Mouse (Mus musculus): ENCODE results near the gene Gm30191.
"Not testable (repeated sequence)": the region's sequence is repeated elsewhere in the genome, so short reads cannot be mapped to it uniquely, and the experiment has no call there.

Gene Gm30191

GRCm38 (mm10) chr4:134252131-134252910 lies 5.6 kb downstream of the Gm30191 start:
- DNase-seq (ENCODE audit: low spot score) = no peak

GRCm38 (mm10) chr4:134252911-134253721 lies 6.4 kb downstream of the Gm30191 start:
- no peak for DNase-seq (ENCODE audit: low spot score)

- no peak for DNase-seq (ENCODE audit: low spot score)
Observed at GRCm38 (mm10) chr4:134253722-134254324, 7.1 kb downstream of the Gm30191 start, which contains the start of gene Grrp1. Gene Grrp1 (minus strand): TSS chr4:134254106.

- DNase-seq (ENCODE audit: low spot score) = no peak
Observed at GRCm38 (mm10) chr4:134254835-134255234, 8.1 kb downstream of the Gm30191 start.

- DNase-seq (ENCODE audit: low spot score) = no peak
Observed at GRCm38 (mm10) chr4:134255854-134256253, 9.1 kb downstream of the Gm30191 start.

- no peak for DNase-seq (ENCODE audit: low spot score)
Observed at GRCm38 (mm10) chr4:134256407-134257197, 9.9 kb downstream of the Gm30191 start.

- DNase-seq (ENCODE audit: low spot score) = no peak
Observed at GRCm38 (mm10) chr4:134257198-134258009, 10.7 kb downstream of the Gm30191 start.

- DNase-seq (ENCODE audit: low spot score) = no peak
Observed at GRCm38 (mm10) chr4:134258354-134258753, 11.6 kb downstream of the Gm30191 start.

GRCm38 (mm10) chr4:134263191-134263590 lies 16.5 kb downstream of the Gm30191 start:
- no peak for DNase-seq (ENCODE audit: low spot score)

- no peak for DNase-seq (ENCODE audit: low spot score)
Observed at GRCm38 (mm10) chr4:134265860-134266585, 19.3 kb downstream of the Gm30191 start.

GRCm38 (mm10) chr4:134268102-134268655 lies 21.4 kb downstream of the Gm30191 start:
- no peak for DNase-seq (ENCODE audit: low spot score)

GRCm38 (mm10) chr4:134269622-134270021 lies 22.9 kb downstream of the Gm30191 start:
- not testable (repeated sequence) for DNase-seq (ENCODE audit: low spot score)

GRCm38 (mm10) chr4:134271979-134272378 lies 25.2 kb downstream of the Gm30191 start:
- no peak for DNase-seq (ENCODE audit: low spot score)

- DNase-seq (ENCODE audit: low spot score) = no peak
Observed at GRCm38 (mm10) chr4:134272731-134273416, 26.1 kb downstream of the Gm30191 start.

GRCm38 (mm10) chr4:134273417-134274345 lies 26.9 kb downstream of the Gm30191 start:
- DNase-seq (ENCODE audit: low spot score) = no peak

GRCm38 (mm10) chr4:134284942-134285341 lies 38.2 kb downstream of the Gm30191 start:
- no peak for DNase-seq (ENCODE audit: low spot score)

GRCm38 (mm10) chr4:134286226-134287167 lies 39.8 kb downstream of the Gm30191 start:
- DNase-seq (ENCODE audit: low spot score) = no peak

All from left cerebral cortex, adult 11 months (tissue).